Mouse (Mus musculus) olfactory bulb, adult 2 months (tissue): ENCODE measurements at regions not wholly inside any gene's neighbourhood (a gene's known extent, or its start where the extent isn't known, plus 50 kb on each side); places are given as distances from the start of the nearest gene placed in this dataset.

Experiments used
- H3K27ac ChIP-seq: fragments of 200-500 bp; 2 replicates; pipeline ENCODE4 v1.5.1; 2012; ENCODE audit warnings: low read depth, low read length; ENCODE audit not compliant: insufficient read depth
- H3K4me1 ChIP-seq: fragments of 200-500 bp; 2 replicates; pipeline ENCODE4 v1.6.1; 2012; ENCODE audit warnings: low read length; ENCODE audit not compliant: control insufficient read depth, insufficient read depth
- H3K4me3 ChIP-seq: fragments of 200-500 bp; 2 replicates; pipeline ENCODE4 v1.5.1; 2012; ENCODE audit warnings: mild to moderate bottlenecking, low read depth, low read length, moderate library complexity; ENCODE audit not compliant: insufficient read depth
- CTCF ChIP-seq: fragments of 200-500 bp; IDR thresholded peaks from 2 replicates; pipeline ENCODE4 v1.5.1; 2012; ENCODE audit warnings: low read depth, mild to moderate bottlenecking, low read length, moderate library complexity; ENCODE audit not compliant: insufficient read depth
- POLR2A ChIP-seq: fragments of 200-500 bp; IDR thresholded peaks from 2 replicates; pipeline ENCODE4 v1.6.1; 2012; ENCODE audit warnings: mild to moderate bottlenecking, low read depth, low read length, moderate library complexity; ENCODE audit not compliant: insufficient read depth
- WGBS: fragments of 180-500 bp; shearing (Covaris S2); methylation state at CpG from one replicate; pipeline ENCODE4 v1.1.7; 2018; 5-methylcytosine and 5-hydroxymethylcytosine counted together

DNA sequence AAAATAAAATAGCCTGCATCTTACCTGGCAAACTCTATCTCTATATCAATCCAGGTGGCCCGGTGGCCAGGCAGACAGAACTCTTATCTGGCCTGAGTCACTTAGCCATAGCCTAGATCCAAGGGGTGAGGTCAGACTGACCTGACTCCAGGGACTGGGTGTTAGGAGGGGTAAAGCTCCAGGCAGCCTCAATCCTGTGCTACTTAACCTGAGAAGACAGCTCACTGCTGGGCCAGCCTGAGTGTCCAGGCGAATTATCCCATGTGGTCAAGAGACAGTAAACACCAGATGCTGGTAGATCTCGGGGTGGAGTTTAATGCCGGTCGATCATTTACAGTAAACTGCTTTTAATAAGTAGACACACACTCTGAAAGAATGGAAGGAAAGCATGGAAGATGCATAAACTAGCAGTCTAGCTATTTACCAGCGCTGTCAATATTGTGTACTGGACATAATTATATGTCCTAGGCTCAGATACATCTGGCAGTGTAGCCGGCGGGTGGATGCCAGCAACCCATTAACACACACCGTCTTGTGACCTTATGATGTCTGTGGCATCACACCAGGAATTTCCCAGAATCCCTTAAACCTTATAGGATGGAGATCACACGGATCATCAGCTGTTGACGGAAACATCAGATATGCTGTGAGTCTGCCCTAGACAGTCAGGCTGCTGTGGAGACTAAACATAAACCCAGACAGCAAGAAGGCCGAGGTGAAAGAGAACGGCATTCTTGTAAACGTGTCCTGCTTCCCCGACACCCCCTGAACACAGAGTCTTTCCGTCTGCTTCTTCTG lies 153.9 kb upstream of the Ubl3 start:
- TF ChIP-seq POLR2A (no peak), CTCF (no peak)
- Histone ChIP-seq H3K4me3 (no peak overlapping the region), H3K27ac (peak overlapping the region; percentile 79), H3K4me1 (peaks cover 46% of the 10 kb centered on the region)
- 72% methylated on average over 16 of the region's 16 CpGs for WGBS

DNA sequence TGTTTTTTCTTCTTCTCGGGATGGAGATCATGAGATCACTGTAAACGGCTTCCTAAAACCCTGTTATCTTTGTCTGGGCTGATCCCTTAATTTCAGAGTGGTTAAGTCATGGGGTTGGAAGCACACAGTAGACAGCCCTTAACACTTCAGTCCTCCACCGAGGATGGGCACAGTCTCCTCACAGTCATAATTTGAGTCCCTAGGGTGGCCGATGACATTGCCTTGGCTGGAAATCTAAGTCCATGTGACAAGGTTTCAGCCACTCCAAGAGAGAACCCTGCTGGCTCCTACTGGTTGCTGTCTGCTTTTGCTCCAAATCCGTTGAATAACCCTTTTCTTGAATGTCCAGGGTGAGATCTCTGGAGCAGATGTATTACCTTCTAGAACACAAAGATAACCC lies 152.2 kb upstream of the Ubl3 start:
- H3K4me3 ChIP-seq, result no peak overlapping the region
- H3K4me1 ChIP-seq, result peaks cover 43% of the 10 kb centered on the region
- 28% methylated on average over 5 of the region's 5 CpGs for WGBS
- TF ChIP-seq CTCF (no peak), POLR2A (no peak)
- peak overlapping the region; percentile 71 for H3K27ac ChIP-seq

DNA sequence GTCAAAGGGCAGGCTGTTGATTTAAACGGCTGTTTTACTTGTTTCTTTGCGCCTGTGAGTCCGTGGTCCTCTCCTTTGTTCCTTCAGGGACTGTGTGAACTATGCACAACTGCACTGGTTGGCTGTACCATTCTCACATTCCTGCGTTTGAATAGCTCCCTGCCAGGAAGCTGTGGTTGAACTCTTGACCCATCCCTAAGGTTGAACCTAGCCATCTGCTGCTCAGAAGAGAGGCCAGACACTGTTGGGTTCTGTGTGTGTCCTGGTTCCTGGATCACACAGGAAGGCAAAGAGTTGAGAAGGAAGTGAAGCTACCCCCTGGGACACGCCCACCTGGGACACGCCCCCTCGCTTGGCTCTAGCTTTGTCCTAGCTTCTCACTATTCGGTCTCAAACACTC lies 149.3 kb upstream of the Ubl3 start:
- WGBS, result 58% methylated on average over 8 of the region's 8 CpGs
- H3K27ac ChIP-seq, result no peak overlapping the region
- H3K4me1 ChIP-seq, result peaks cover 26% of the 10 kb centered on the region
- TF ChIP-seq CTCF (no peak), POLR2A (no peak)
- no peak overlapping the region for H3K4me3 ChIP-seq

DNA sequence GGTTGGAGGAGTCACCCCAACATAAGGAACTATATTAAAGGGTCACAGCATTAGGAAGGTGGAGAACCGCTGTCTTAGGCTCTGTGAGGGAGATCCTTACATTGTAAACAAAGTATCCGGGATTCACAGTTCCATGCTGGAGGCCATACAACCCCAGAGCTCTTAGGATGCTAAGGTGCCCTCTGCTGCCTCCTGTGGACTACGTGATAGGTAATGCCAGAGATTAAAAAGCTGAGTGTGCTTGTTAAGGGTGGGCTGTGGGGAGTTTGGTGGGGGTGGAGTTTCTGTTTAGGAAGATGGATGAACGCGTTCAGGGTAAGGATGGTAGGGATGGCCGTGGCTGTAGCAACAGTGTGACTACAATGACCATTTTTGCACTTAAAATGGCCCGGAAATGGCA lies 148.4 kb upstream of the Ubl3 start:
- no peak overlapping the region for H3K27ac ChIP-seq
- TF ChIP-seq POLR2A (no peak), CTCF (no peak)
- H3K4me3 ChIP-seq, result no peak overlapping the region
- WGBS, result 88% methylated on average over 7 of the region's 7 CpGs
- peaks cover 23% of the 10 kb centered on the region for H3K4me1 ChIP-seq

DNA sequence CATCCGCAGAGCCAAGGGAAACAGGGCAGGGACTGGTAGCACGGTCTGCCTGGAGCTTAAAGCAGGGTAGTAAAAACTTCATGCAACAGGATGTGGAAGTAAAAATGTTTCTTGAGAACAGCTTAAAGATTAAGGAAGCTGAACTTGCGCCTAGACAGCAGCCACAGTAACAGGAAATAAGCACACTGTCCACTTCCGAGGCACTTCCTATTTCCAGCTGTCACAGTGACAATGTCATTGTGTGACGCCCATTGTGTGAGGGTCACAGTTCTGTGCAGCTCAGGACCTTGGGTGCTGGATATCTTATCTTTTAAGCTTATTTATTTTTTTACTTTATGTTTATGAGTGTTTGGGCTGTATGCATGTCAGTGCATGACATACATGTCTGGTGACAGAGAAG lies 147.7 kb upstream of the Ubl3 start:
- H3K4me1 ChIP-seq, result peaks cover 19% of the 10 kb centered on the region
- TF ChIP-seq CTCF, result no peak
- TF ChIP-seq POLR2A, result no peak
- no peak overlapping the region for H3K4me3 ChIP-seq
- no peak overlapping the region for H3K27ac ChIP-seq
- whole genome bisulfite sequencing, result 93% methylated on average over 5 of the region's 5 CpGs

DNA sequence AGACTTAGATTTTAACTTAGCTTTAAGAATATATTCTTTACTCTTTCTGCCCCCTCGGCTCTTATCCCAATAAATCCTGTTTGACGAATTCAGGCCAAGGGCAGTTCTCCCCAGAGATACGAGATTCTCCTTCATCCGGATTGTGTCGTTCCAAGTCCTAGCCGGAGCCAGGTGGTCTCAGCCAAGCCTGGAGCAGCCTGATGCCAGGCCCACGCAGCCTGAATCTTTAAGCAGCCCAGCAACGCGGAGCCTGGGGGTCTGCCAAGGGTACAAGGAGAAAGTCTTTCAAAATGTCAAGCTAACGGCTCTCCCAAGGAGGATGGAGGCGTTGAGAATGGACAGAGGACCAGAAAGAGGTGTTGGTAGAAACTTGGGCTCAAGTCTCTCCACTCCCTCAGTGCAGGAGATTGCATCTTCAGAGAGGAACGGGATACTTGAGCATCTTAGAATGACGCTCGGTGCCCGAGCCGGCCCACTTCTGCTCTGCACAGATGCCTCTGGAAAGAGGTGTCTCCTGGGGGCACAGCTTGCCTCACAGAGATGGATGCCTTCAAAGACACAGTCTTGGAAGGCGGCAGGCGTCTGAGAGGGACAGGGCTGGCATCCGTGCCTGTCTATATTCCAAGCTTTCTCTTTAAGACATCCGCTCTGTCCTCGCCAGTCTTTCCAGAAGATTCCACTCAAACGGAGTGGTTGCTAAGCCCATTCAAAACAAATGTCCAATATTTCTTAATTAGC lies 145.2 kb upstream of the Ubl3 start:
- WGBS, result 56% methylated on average over 22 of the region's 22 CpGs
- H3K4me3 ChIP-seq, result no peak overlapping the region
- peaks cover 13% of the 10 kb centered on the region for H3K4me1 ChIP-seq
- H3K27ac ChIP-seq, result no peak overlapping the region
- TF ChIP-seq CTCF (no peak), POLR2A (no peak)

DNA sequence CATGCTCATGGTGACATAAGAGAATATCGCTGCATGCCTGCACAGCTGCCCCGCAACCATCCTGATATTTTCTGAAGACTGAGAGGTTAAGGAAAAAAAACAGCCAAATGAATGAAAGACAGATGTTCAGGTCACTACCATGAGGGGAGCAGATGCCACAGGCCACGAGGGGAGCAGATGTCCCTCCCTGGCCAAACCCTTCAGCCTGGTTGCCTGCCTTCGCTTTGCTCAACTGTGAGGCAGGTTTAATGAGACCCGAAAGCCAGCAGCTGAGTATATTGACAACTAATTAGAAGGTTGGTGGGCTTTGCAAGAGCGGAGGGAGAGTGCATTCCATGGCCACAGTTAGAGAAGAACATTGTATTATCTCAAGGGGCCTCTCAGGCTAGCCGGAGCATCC lies 141.8 kb upstream of the Ubl3 start:
- WGBS, result 92% methylated on average over 7 of the region's 7 CpGs
- Histone ChIP-seq H3K4me3 (no peak overlapping the region), H3K4me1 (peaks cover 14% of the 10 kb centered on the region), H3K27ac (no peak overlapping the region)
- no peak for TF ChIP-seq POLR2A
- TF ChIP-seq CTCF, result no peak

DNA sequence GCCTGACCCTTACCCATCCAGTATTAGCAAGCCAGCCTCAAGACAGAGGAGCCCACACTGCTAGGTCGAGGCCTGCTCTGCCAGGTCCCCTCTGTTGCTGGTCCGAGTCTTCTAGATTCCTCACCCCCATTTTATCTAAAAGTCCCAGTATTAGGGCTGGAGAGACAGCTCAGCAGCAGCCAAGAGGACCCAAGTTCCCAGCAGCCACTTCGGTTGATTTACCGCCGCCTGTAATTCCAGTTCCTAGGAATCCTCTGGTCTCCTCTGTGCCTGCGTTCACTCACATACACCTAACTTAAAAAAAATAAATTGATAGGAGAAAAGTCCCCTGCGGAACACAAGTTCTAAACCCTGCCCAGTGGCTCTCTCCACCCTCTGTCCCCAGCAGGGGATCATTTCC lies 138.9 kb upstream of the Ubl3 start:
- WGBS, result 88% methylated on average over 7 of the region's 7 CpGs
- Histone ChIP-seq H3K4me1 (peaks cover 10% of the 10 kb centered on the region; the same call in 1 of the 2 replicates), H3K4me3 (no peak overlapping the region), H3K27ac (no peak overlapping the region)
- TF ChIP-seq POLR2A, result no peak
- TF ChIP-seq CTCF, result no peak

DNA sequence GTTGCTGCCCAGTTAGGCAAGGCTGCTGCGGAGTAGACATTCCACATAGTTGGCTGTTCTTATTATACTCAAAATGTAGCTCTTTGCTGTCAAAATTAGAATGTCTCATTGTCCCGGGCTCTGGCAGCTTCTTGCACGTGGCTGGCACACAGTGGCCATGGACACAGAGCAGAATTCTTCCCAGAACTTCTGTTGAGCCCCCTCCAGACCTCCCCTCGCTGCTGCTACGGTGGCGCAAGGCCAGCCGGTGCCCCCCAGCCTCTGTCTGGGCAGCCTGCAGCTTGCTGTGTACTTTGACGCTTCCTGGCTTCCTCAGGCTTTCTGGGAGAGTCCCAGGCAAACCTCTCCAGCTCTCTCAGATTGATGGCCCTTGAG lies 138.2 kb upstream of the Ubl3 start:
- TF ChIP-seq CTCF (no peak), POLR2A (no peak)
- Histone ChIP-seq H3K4me3 (no peak overlapping the region), H3K27ac (no peak overlapping the region), H3K4me1 (peaks cover 10% of the 10 kb centered on the region; the same call in 1 of the 2 replicates)
- WGBS, result 55% methylated on average over 8 of the region's 8 CpGs
